Mouse (Mus musculus) urinary bladder, adult 2 months (tissue): ENCODE measurements around the gene Map4k2. TPM values are rescaled to one million over a fixed set of nuclear protein-coding genes. Genes with fewer than 3 reads are reported as not detected.
"Not testable (repeated sequence)": the region's sequence is repeated elsewhere in the genome, so short reads cannot be mapped to it uniquely, and the experiment has no call there.

Source experiments
- DNase-seq: peaks from one replicate; pipeline ENCODE4 v3.0.0; 2022; ENCODE audit warnings: low spot score
- polyA plus RNA-seq: library from polyadenylated mRNA; depleted of rRNA; stranded (reverse); fragments of >200 nt; gene quantifications from 2 replicates; pipeline ENCODE4 v1.2.3, GENCODE M21; 2012; rRNA removed

Map4k2 gene
- polyA plus RNA-seq = 63.7 and 88.3 TPM in 2 replicates

- DNase-seq = peak; percentile 74
These were observed at the start of gene Map4k2 for GRCm38 (mm10) chr19:6340524-6341452. TSS of gene Map4k2 (plus strand) at chr19:6341135.

- no peak for DNase-seq
These were observed 48.7 kb upstream of the Map4k2 start for GRCm38 (mm10) chr19:6292262-6292661.

GRCm38 (mm10) chr19:6294301-6294700, 46.6 kb upstream of the Map4k2 start:
- DNase-seq = no peak

- DNase-seq = no peak
These were observed 44.3 kb upstream of the Map4k2 start for GRCm38 (mm10) chr19:6296551-6297210.

GRCm38 (mm10) chr19:6297641-6298040, 43.3 kb upstream of the Map4k2 start:
- no peak for DNase-seq

- DNase-seq = no peak
These were observed 41.9 kb upstream of the Map4k2 start for GRCm38 (mm10) chr19:6299003-6299402.

- DNase-seq = no peak
These were observed 41.3 kb upstream of the Map4k2 start for GRCm38 (mm10) chr19:6299450-6300267.

- DNase-seq = no peak
These were observed 40.5 kb upstream of the Map4k2 start for GRCm38 (mm10) chr19:6300402-6300841.

GRCm38 (mm10) chr19:6302114-6302513, 38.8 kb upstream of the Map4k2 start:
- no peak for DNase-seq

- DNase-seq = no peak
These were observed 38.4 kb upstream of the Map4k2 start for GRCm38 (mm10) chr19:6302522-6302921.

- no peak for DNase-seq
These were observed 37.1 kb upstream of the Map4k2 start for GRCm38 (mm10) chr19:6303831-6304230.

- peak; percentile 77 for DNase-seq
These were observed 36.0 kb upstream of the Map4k2 start for GRCm38 (mm10) chr19:6304787-6305516.

- no peak for DNase-seq
These were observed 35.3 kb upstream of the Map4k2 start for GRCm38 (mm10) chr19:6305517-6306115.

GRCm38 (mm10) chr19:6306137-6306551, 34.8 kb upstream of the Map4k2 start, which contains the start of gene Cdc42bpg:
TSS of gene Cdc42bpg (plus strand) at chr19:6306456.
- peak; percentile 85 for DNase-seq

- peak; percentile 86 for DNase-seq
These were observed 34.3 kb upstream of the Map4k2 start for GRCm38 (mm10) chr19:6306586-6306985.

- DNase-seq = peak; percentile 49
These were observed 33.0 kb upstream of the Map4k2 start for GRCm38 (mm10) chr19:6307733-6308531.

- DNase-seq = no peak
These were observed 30.8 kb upstream of the Map4k2 start for GRCm38 (mm10) chr19:6310181-6310580.

GRCm38 (mm10) chr19:6311783-6312182, 29.2 kb upstream of the Map4k2 start:
- not testable (repeated sequence) for DNase-seq

GRCm38 (mm10) chr19:6313796-6314195, 27.1 kb upstream of the Map4k2 start:
- no peak for DNase-seq

GRCm38 (mm10) chr19:6314513-6314912, 26.4 kb upstream of the Map4k2 start:
- no peak for DNase-seq
